Mouse (Mus musculus): ENCODE data around the gene Rdx.
"Not testable (repeated sequence)": the region's sequence is repeated elsewhere in the genome, so short reads cannot be mapped to it uniquely, and the experiment has no call there.

Rdx gene

DNA sequence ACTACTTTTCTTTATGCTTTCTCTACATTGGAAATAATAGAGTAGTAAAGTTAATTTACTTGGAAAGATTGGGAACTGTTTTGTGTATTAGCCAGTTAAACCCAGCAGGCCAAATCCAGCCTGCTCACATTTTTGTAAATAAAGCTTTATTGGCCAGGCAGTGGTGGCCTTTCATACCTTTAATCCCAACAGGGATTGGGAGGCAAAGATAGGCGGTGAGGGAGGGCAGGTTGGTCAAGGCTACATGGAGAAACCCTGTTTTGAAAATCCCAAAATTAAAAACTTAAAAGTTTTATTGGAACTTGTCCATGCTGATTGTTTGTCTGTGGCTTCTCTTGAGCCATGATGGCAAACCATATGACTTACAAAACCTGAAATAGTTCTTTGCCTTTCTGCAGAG, 5.2 kb downstream of the Rdx start:
- no peak for DNase-seq (ENCODE audit: low read depth, low spot score)

DNA sequence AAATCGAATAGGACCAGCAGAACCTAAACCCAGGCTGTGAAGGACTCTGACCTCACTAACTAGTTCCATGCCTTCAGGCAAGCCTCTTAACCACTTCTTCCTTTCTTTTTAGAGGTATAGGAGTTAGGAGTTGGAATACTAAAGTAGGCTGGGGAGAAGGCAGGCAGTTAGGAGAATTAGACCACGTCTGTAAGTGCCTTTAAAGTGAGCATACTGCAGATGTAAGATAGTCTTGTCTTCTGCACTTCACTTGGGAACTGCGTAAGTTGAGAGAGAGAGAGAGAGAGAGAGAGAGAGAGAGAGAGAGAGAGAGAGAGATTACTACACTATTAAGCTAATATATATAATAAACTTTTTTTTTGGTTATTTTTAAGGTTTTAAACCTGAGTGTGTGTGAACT, 8.3 kb downstream of the Rdx start:
- no peak for DNase-seq (ENCODE audit: low read depth, low spot score)

- no peak for DNase-seq (ENCODE audit: low read depth, low spot score)
These were observed 12.8 kb downstream of the Rdx start for GRCm38 (mm10) chr9:52059788-52060187.

DNA sequence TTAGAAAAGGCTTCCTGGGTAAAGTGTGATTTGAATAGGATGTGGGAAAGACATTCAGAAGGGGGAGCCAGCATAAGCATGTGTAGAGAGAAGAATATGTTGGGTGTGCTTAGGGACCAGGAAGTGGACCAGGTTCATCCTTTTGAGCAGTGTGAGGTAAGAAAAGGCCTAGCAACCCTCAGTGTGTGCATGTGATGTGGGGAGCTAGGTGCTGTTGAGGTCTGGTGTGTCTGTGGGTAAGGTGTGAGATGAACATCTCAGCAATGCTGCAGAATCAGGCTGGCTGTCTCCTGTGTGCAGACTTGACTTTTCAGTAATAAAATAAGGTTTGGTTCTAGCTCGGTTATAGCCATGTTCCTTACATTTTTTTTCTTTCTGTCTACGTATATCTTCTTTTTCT, 23.1 kb downstream of the Rdx start:
- DNase-seq (ENCODE audit: low read depth, low spot score), result peak; percentile 57

GRCm38 (mm10) chr9:52071352-52071751, 24.4 kb downstream of the Rdx start:
- not testable (repeated sequence) for DNase-seq (ENCODE audit: low read depth, low spot score)

GRCm38 (mm10) chr9:52072202-52072601, 25.2 kb downstream of the Rdx start:
- no peak for DNase-seq (ENCODE audit: low read depth, low spot score)

GRCm38 (mm10) chr9:52076089-52076488, 29.1 kb downstream of the Rdx start:
- DNase-seq (ENCODE audit: low read depth, low spot score), result no peak

GRCm38 (mm10) chr9:52077692-52078091, 30.7 kb downstream of the Rdx start:
- DNase-seq (ENCODE audit: low read depth, low spot score), result no peak

DNA sequence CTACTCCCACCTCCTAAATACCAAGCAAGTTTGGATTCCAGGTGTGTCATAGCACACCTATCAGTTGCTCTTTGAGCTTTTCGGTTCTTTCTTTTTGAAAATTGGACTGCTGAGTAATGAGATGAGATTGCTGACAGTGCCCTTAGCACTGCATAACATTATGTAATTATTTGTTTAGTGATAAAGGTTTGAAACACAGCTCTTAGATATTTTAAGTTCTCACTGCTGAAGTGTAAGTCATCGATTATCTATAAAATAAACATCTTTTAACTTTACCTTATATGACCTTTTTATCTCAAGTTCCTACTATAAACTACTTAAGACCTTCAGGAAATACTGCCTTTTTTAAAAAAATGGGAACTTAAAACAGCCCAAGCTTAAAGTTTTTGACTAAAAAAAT, 35.0 kb downstream of the Rdx start:
- DNase-seq (ENCODE audit: low read depth, low spot score), result no peak

- DNase-seq (ENCODE audit: low read depth, low spot score), result no peak
These were observed 35.4 kb downstream of the Rdx start for GRCm38 (mm10) chr9:52082414-52082813.

DNA sequence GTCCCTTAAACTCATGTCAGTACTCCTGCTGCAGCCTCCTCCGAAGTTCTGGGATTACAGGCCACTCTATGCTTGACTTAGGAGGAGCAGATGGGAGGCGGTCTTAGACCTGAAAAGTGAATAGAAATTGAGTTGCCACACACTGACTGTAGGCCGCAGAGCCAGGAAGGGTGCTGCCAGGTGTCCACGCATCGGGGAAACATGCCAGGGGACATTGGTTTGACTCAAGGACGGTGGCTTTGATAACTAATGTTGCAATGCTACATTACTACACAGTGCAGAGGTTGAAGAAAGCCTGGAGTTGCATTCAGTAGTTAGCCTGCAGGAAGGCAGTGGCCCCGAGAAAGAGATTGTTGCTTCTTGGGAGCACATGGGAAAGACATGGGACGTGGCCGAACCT, 44.8 kb downstream of the Rdx start:
- no peak for DNase-seq (ENCODE audit: low read depth, low spot score)

GRCm38 (mm10) chr9:52092311-52092710, 45.3 kb downstream of the Rdx start:
- DNase-seq (ENCODE audit: low read depth, low spot score), result no peak

DNA sequence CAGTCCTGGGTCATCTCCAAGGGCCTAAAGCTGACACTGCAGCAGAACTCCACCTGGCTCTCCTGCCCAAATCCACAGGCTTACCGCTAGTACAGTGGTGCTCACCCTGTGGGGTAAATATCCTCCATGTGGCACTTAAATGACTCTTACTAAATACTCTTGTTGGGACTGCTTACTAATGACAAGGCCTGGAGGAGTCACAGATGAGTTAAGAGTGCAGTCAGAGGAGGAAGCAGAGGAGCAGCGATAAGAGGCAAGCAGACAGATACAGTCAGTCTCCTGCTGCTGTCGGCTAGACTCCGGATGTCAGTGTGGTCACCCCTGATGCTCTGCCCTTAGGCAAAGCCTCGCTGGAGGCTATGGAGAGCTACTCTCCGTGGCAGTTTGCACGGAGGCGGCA, 46.1 kb downstream of the Rdx start:
- DNase-seq (ENCODE audit: low read depth, low spot score), result no peak

DNA sequence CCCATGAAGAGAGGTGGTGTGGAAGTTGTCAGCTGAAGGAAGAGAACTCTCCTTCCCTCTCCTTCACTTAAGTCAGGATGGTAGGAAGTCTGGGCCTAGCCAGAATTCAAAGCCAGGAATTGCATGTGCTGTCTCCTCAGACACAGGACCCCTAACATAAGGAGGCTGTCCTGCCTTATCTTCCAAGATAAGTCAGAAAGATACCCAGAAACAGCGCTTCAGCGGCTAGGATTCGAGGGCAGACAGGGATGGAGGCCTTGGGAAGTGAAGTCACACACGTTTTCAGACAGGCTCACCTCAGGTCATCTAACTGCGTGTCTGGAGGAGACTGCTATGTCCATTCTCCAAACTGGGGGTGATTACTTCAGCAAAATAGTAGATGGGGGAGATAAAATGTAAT, 47.0 kb downstream of the Rdx start:
- DNase-seq (ENCODE audit: low read depth, low spot score), result no peak

- DNase-seq (ENCODE audit: low read depth, low spot score), result no peak
These were observed 47.6 kb downstream of the Rdx start for GRCm38 (mm10) chr9:52094471-52094980.

DNA sequence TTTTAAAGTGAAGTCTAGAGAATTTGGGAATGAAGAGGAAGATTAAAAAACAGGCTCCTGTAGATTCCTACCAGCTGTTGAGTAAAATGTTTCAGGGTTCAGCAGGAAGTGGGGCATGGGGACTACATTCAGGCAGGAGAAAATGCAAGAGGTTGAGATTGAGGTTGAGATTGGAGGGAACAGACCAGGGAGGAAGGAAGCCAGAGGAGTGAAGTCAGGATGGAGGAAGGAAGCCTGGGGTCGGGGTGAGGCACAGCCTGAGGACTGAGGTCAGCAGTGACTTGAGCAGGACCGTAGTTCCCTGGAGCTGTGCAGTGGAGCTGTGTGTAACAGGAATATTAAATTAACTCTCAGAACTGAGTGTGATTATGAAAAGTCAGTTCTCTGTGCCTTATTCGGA, 48.7 kb downstream of the Rdx start:
- DNase-seq (ENCODE audit: low read depth, low spot score), result no peak

- DNase-seq (ENCODE audit: low read depth, low spot score), result no peak
These were observed 50.4 kb downstream of the Rdx start for GRCm38 (mm10) chr9:52097386-52097785.

- peak; percentile 68 for DNase-seq (ENCODE audit: low read depth, low spot score)
These were observed 51.6 kb downstream of the Rdx start for GRCm38 (mm10) chr9:52098600-52098999.

DNA sequence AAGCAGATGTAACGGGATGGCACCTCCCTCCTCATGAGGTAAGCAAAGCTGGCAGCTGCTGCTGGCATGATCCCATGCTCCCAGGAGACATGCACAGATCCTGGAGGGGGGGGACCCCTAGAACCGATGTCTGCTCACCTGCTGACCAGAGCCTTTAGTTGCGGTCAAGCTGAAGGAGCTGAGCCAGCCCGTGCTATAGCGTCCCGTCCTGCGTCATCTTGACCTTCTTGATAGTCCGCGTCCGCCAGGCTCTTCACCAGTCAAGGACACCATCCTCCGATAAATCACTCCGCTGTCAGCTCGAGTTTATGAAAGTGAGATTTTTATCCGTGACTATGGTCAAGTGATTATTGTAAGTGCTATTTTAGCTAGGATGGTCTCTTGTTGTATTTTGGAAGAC, 53.5 kb downstream of the Rdx start:
- DNase-seq (ENCODE audit: low read depth, low spot score), result no peak

GRCm38 (mm10) chr9:52102060-52102844, 55.3 kb downstream of the Rdx start:
- no peak for DNase-seq (ENCODE audit: low read depth, low spot score)

DNA sequence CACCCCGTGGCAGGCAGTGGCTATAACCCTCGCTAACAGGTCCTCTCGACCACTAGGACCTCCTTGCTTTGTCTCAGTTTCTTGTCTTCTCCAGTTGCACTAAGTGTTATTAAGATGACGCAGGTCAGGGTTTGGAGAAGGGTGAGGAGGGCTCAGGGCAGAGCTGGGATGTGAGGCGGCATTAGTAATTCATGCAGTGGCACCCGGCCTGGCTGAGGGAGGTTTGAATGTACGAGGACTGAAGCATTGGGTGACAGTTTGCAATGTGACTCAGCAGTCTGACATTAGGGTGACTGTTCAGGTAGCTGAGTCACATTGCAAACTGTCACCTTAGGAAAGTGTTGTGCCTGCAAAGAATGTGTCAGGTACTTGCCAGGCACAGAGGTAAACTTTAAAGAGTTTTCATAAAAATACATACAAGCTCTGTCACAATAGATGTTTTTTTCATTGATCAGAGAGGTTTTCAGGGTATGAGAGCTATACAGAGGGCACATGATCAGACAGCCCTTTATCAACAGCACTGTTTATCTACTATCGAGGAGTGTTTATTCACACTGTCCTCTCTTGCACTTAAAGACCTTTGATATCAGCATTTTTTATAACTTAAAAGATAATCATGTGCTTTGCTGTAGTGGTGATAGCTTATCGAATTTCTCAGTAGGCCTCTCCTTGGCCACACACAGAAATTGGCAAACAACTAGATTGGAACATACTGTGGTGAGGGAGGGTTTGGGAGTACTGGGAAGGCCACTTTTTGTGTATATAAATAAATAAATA, 56.7 kb downstream of the Rdx start:
- no peak for DNase-seq (ENCODE audit: low read depth, low spot score)

DNA sequence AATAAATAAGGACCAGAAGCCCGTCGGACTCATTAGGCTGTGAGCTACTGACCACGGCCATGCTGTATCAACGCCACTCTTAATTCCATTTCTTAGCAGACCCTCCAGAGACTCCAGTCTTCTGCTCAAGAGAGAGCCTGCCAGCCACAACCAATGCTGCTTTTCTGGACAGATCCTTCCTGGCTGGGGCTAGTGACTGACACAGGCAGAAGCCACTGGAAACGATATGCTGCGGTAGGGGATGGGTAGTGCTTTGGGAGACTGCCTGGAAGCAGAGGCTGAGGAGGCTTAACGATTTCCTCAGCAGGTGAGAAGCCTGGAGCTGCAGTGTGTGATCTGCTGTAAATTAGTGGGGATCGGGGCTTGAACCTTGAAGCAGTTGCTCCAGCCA, 57.2 kb downstream of the Rdx start:
- no peak for DNase-seq (ENCODE audit: low read depth, low spot score)

DNA sequence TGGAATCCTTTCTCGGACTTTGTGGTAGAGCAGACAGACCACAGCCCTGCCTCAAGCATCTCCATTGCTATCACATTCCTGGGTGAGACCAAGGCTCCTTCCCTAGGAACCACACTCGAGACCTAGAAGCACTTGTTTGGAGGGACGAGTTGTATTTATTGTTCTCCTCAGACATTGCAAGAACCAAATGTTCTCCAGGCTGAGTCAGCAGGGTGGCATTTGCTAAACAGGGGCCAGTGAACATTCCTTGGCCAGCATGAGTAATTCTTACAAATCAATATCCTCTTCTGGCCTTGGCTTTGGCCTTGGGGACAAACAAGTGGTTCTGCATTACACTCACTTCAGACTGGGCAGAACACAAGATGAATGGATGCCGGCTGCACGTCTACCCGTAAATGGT, 58.5 kb downstream of the Rdx start:
- DNase-seq (ENCODE audit: low read depth, low spot score), result no peak

Measured in CD4-positive helper T cell, adult 2 months (primary cell).